Mouse (Mus musculus): ENCODE results near the gene Runx2.

DNA sequence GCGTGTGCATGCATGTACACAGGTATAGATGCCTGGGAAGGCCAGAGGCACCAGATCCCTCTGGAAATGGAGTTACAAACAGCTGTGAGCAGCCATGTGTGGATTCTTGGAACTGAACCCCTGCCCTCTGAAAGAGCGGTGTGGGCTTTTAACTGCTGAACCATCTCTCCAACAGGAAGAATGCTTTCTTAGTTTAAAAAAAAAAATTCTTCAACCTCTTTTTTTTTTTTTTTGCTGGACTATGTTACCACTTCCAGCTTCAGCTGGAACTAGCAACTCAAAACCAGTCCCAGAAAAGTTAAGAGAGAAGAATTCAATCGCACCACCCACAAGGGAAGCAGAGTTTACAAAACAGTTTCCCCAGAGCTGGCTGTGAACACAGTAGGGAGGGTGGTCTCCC lies 295.2 kb downstream of the Runx2 start:
- TF ChIP-seq CHD2 (IDR thresholded peaks at IDR 0.05; ENCODE audit: low read depth, low read length): no peak
- TF ChIP-seq ZNF384 (IDR thresholded peaks at IDR 0.05; ENCODE audit: low read depth, low read length): no peak
- no peak for TF ChIP-seq HCFC1 (IDR thresholded peaks at IDR 0.05; ENCODE audit: borderline replicate concordance, insufficient read depth, low read length)

All from ES-E14 (cell line).